Mouse (Mus musculus): Measurements from ENCODE around the gene Mycbp. TPM values are rescaled to one million over a fixed set of nuclear protein-coding genes. Genes with fewer than 3 reads are reported as not detected.

Mycbp gene
- polyA plus RNA-seq, 1 experiment from 2014 or later, result 67.7 TPM

GRCm38 (mm10) chr4:123949649-123950048 lies 45.0 kb downstream of the Mycbp start:
- 68% methylated on average over 10 of the region's 10 CpGs for WGBS
- H3K27me3 ChIP-seq (ENCODE audit: insufficient read depth, low read length), result no peaks in the 10 kb centered on the region
- no peaks in the 10 kb centered on the region for H3K4me1 ChIP-seq (replicated peaks; ENCODE audit: insufficient read depth, low read length)
- no peak overlapping the region for H3K27ac ChIP-seq
- no peaks in the 10 kb centered on the region for H3K36me3 ChIP-seq (ENCODE audit: insufficient read depth, low read length)
- H3K4me2 ChIP-seq (ENCODE audit: low read length), result no peak overlapping the region
- no peak overlapping the region for H3K9ac ChIP-seq (ENCODE audit: low read depth, low read length)
- H3K9me3 ChIP-seq (replicated peaks; ENCODE audit: low read length), result no peaks in the 10 kb centered on the region
- ATAC-seq (replicated peaks; ENCODE audit: low FRiP score, low read depth), result 0 out of 2 replicates have a peak, but pooled peaks have one; percentile 36
- no peak for DNase-seq (ENCODE audit: low spot score)
- TF ChIP-seq CTCF (IDR thresholded peaks at IDR 0.05; ENCODE audit: low read depth), result no peak
- no peak overlapping the region for H3K4me3 ChIP-seq (replicated peaks; ENCODE audit: low read depth, low read length)

GRCm38 (mm10) chr4:123952059-123952458 lies 47.4 kb downstream of the Mycbp start:
- WGBS, result 47% methylated on average over 7 of the region's 8 CpGs
- ATAC-seq (replicated peaks; ENCODE audit: low FRiP score, low read depth), result no peak
- Histone ChIP-seq H3K9ac (ENCODE audit: low read depth, low read length) (no peak overlapping the region), H3K27me3 (ENCODE audit: insufficient read depth, low read length) (peaks cover 5% of the 10 kb centered on the region; the same call in 1 of the 2 replicates), H3K4me2 (ENCODE audit: low read length) (no peak overlapping the region), H3K4me1 (replicated peaks; ENCODE audit: insufficient read depth, low read length) (no peaks in the 10 kb centered on the region), H3K9me3 (replicated peaks; ENCODE audit: low read length) (no peaks in the 10 kb centered on the region), H3K36me3 (ENCODE audit: insufficient read depth, low read length) (no peaks in the 10 kb centered on the region), H3K27ac (no peak overlapping the region), H3K4me3 (replicated peaks; ENCODE audit: low read depth, low read length) (no peak overlapping the region)
- no peak for DNase-seq (ENCODE audit: low spot score)
- TF ChIP-seq CTCF (IDR thresholded peaks at IDR 0.05; ENCODE audit: low read depth), result no peak

GRCm38 (mm10) chr4:123956703-123957491 lies 52.3 kb downstream of the Mycbp start:
- Histone ChIP-seq H3K36me3 (ENCODE audit: insufficient read depth, low read length) (no peaks in the 10 kb centered on the region), H3K9ac (ENCODE audit: low read depth, low read length) (no peak overlapping the region), H3K4me3 (replicated peaks; ENCODE audit: low read depth, low read length) (peak overlapping the region; percentile 18; the same call in 1 of the 2 replicates), H3K9me3 (replicated peaks; ENCODE audit: low read length) (no peaks in the 10 kb centered on the region), H3K4me1 (replicated peaks; ENCODE audit: insufficient read depth, low read length) (no peaks in the 10 kb centered on the region), H3K27me3 (ENCODE audit: insufficient read depth, low read length) (peaks cover 5% of the 10 kb centered on the region; the same call in 1 of the 2 replicates), H3K4me2 (ENCODE audit: low read length) (peak overlapping the region; percentile 44), H3K27ac (no peak overlapping the region)
- peak; percentile 76 for ATAC-seq (replicated peaks; ENCODE audit: low FRiP score, low read depth)
- peak; percentile 87 for TF ChIP-seq CTCF (IDR thresholded peaks at IDR 0.05; ENCODE audit: low read depth)
- DNase-seq (ENCODE audit: low spot score), result peak; percentile 80
- 4% methylated on average over 31 of the region's 31 CpGs for WGBS

GRCm38 (mm10) chr4:123957492-123957808 lies 52.8 kb downstream of the Mycbp start:
- Histone ChIP-seq H3K4me3 (replicated peaks; ENCODE audit: low read depth, low read length) (no peak overlapping the region), H3K4me2 (ENCODE audit: low read length) (peak overlapping the region; percentile 44; the same call in 1 of the 2 replicates), H3K27ac (no peak overlapping the region), H3K9me3 (replicated peaks; ENCODE audit: low read length) (no peaks in the 10 kb centered on the region), H3K27me3 (ENCODE audit: insufficient read depth, low read length) (peaks cover 5% of the 10 kb centered on the region; the same call in 1 of the 2 replicates), H3K36me3 (ENCODE audit: insufficient read depth, low read length) (no peaks in the 10 kb centered on the region), H3K9ac (ENCODE audit: low read depth, low read length) (no peak overlapping the region), H3K4me1 (replicated peaks; ENCODE audit: insufficient read depth, low read length) (no peaks in the 10 kb centered on the region)
- DNase-seq (ENCODE audit: low spot score), result no peak
- ATAC-seq (replicated peaks; ENCODE audit: low FRiP score, low read depth), result no peak
- TF ChIP-seq CTCF (IDR thresholded peaks at IDR 0.05; ENCODE audit: low read depth), result no peak
- WGBS, result 57% methylated on average over 4 of the region's 4 CpGs

GRCm38 (mm10) chr4:123957891-123958290 lies 53.3 kb downstream of the Mycbp start:
- Histone ChIP-seq H3K4me1 (replicated peaks; ENCODE audit: insufficient read depth, low read length) (no peaks in the 10 kb centered on the region), H3K27me3 (ENCODE audit: insufficient read depth, low read length) (peaks cover 5% of the 10 kb centered on the region; the same call in 1 of the 2 replicates)
- TF ChIP-seq CTCF (IDR thresholded peaks at IDR 0.05; ENCODE audit: low read depth), result no peak

GRCm38 (mm10) chr4:123960955-123961354 lies 56.3 kb downstream of the Mycbp start:
- no peak overlapping the region for H3K9ac ChIP-seq (ENCODE audit: low read depth, low read length)
- no peak overlapping the region for H3K4me2 ChIP-seq (ENCODE audit: low read length)
- ATAC-seq (replicated peaks; ENCODE audit: low FRiP score, low read depth) (no peak), DNase-seq (ENCODE audit: low spot score) (no peak)
- no peaks in the 10 kb centered on the region for H3K4me1 ChIP-seq (replicated peaks; ENCODE audit: insufficient read depth, low read length)
- 51% methylated on average over 4 of the region's 4 CpGs for WGBS
- no peak for TF ChIP-seq CTCF (IDR thresholded peaks at IDR 0.05; ENCODE audit: low read depth)
- H3K36me3 ChIP-seq (ENCODE audit: insufficient read depth, low read length), result no peaks in the 10 kb centered on the region
- H3K27me3 ChIP-seq (ENCODE audit: insufficient read depth, low read length), result peaks cover 5% of the 10 kb centered on the region; the same call in 1 of the 2 replicates
- H3K27ac ChIP-seq, result no peak overlapping the region
- no peaks in the 10 kb centered on the region for H3K9me3 ChIP-seq (replicated peaks; ENCODE audit: low read length)
- H3K4me3 ChIP-seq (replicated peaks; ENCODE audit: low read depth, low read length), result no peak overlapping the region

More at GRCm38 (mm10) chr4:123957891-123958290, 53.3 kb downstream of the Mycbp start:
- H3K27ac ChIP-seq, result no peak overlapping the region
- WGBS, result 72% methylated on average over 4 of the region's 4 CpGs
- H3K9me3 ChIP-seq (replicated peaks; ENCODE audit: low read length), result no peaks in the 10 kb centered on the region
- H3K4me3 ChIP-seq (replicated peaks; ENCODE audit: low read depth, low read length), result no peak overlapping the region
- DNase-seq (ENCODE audit: low spot score) (no peak), ATAC-seq (replicated peaks; ENCODE audit: low FRiP score, low read depth) (no peak)
- H3K4me2 ChIP-seq (ENCODE audit: low read length), result no peak overlapping the region
- no peak overlapping the region for H3K9ac ChIP-seq (ENCODE audit: low read depth, low read length)
- no peaks in the 10 kb centered on the region for H3K36me3 ChIP-seq (ENCODE audit: insufficient read depth, low read length)

Other genes starting within 250 kb of the Mycbp start
- gene Macf1, start 220.5 kb upstream of the Mycbp start, polyA plus RNA-seq (2015; fragmentation: Nextera tagmentation; extraction: Ambion mirVana), result 33.8 and 36.9 TPM in 2 replicates
- 456 and 482 TPM in 2 replicates for gene Ndufs5, start 186.6 kb upstream of the Mycbp start, polyA plus RNA-seq (2015; fragmentation: Nextera tagmentation; extraction: Ambion mirVana)
- gene Akirin1, start 154.5 kb upstream of the Mycbp start, polyA plus RNA-seq (2015; fragmentation: Nextera tagmentation; extraction: Ambion mirVana), result 45.2 and 46.7 TPM in 2 replicates
- gene Rhbdl2, start 117.0 kb upstream of the Mycbp start, polyA plus RNA-seq (2015; fragmentation: Nextera tagmentation; extraction: Ambion mirVana), result 5.7 and 5.9 TPM in 2 replicates
- 0.08 TPM in 1 of 2 replicates, not detected in the other for gene 4933427I04Rik, start 45.2 kb upstream of the Mycbp start, polyA plus RNA-seq (2015; fragmentation: Nextera tagmentation; extraction: Ambion mirVana)
- gene Rragc, start 12.6 kb downstream of the Mycbp start, polyA plus RNA-seq (2015; fragmentation: Nextera tagmentation; extraction: Ambion mirVana), result 46.8 and 47.1 TPM in 2 replicates
- gene 4930535I16Rik, start 13.2 kb downstream of the Mycbp start, polyA plus RNA-seq (2015; fragmentation: Nextera tagmentation; extraction: Ambion mirVana), result not detected in 2 replicates

Measured in kidney, postnatal 0 days (tissue).